Mouse (Mus musculus): Measurements from ENCODE around the gene Nupl1. TPM values are rescaled to one million over a fixed set of nuclear protein-coding genes. Genes with fewer than 3 reads are reported as not detected.
A peak's percentile ranks its signal among the peaks of the same experiment; 100 is the strongest.

Gene Nupl1
- not detected in 2 replicates for polyA plus RNA-seq (2014; fragmentation: Nextera tagmentation; extraction: Ambion mirVana)

GRCm38 (mm10) chr14:60251281-60252003, at the start of gene Nupl1, which contains the start of gene Gm49336:
TSS of gene Nupl1 (minus strand) at chr14:60251431.
TSS of gene Gm49336 (minus strand) at chr14:60251507.
- peak within 1 kb of the TSS; percentile 91 for H3K27ac ChIP-seq (replicated peaks; ENCODE audit: low read depth, low read length)
- peaks cover 14% of the 10 kb centered on the region; the same call in 1 of the 2 replicates for H3K4me1 ChIP-seq (ENCODE audit: control insufficient read depth, insufficient read depth, low read length)
- no peaks in the 10 kb centered on the region for H3K9me3 ChIP-seq (ENCODE audit: control insufficient read depth, low read length)
- H3K9ac ChIP-seq (replicated peaks; ENCODE audit: low read length), result peak within 1 kb of the TSS; percentile 92
- no peaks in the 10 kb centered on the region for H3K36me3 ChIP-seq (ENCODE audit: control insufficient read depth, insufficient read depth, low read length)
- no peaks in the 10 kb centered on the region for H3K27me3 ChIP-seq (ENCODE audit: control insufficient read depth, insufficient read depth, low read length)
- peak within 1 kb of the TSS; percentile 63 for H3K4me2 ChIP-seq (ENCODE audit: low read length)
- H3K4me3 ChIP-seq (replicated peaks; ENCODE audit: low read depth, low read length), result peak within 1 kb of the TSS; percentile 96
- under 1% methylated on average over 62 of the region's 62 CpGs for WGBS
- DNase-seq, result peak; percentile 100
- peak; percentile 99 for ATAC-seq (ENCODE audit: low FRiP score, low TSS enrichment)

GRCm38 (mm10) chr14:60301024-60301423, 49.8 kb upstream of the Nupl1 start:
- peak overlapping the region; percentile 34 for H3K27ac ChIP-seq (replicated peaks; ENCODE audit: low read depth, low read length)

GRCm38 (mm10) chr14:60300224-60300991, 49.2 kb upstream of the Nupl1 start:
- DNase-seq (peak; percentile 66), ATAC-seq (ENCODE audit: low FRiP score, low TSS enrichment) (no peak; the same call in 1 of the 2 replicates)
- no peaks in the 10 kb centered on the region for H3K27me3 ChIP-seq (ENCODE audit: control insufficient read depth, insufficient read depth, low read length)
- no peak overlapping the region; the same call in 1 of the 2 replicates for H3K9ac ChIP-seq (replicated peaks; ENCODE audit: low read length)
- 53% methylated on average over 14 of the region's 14 CpGs for WGBS
- no peaks in the 10 kb centered on the region for H3K9me3 ChIP-seq (ENCODE audit: control insufficient read depth, low read length)
- peak overlapping the region; percentile 34; the same call in 1 of the 2 replicates for H3K27ac ChIP-seq (replicated peaks; ENCODE audit: low read depth, low read length)
- no peak overlapping the region for H3K4me2 ChIP-seq (ENCODE audit: low read length)
- H3K4me1 ChIP-seq (ENCODE audit: control insufficient read depth, insufficient read depth, low read length), result peaks cover 11% of the 10 kb centered on the region
- H3K4me3 ChIP-seq (replicated peaks; ENCODE audit: low read depth, low read length), result no peak overlapping the region
- peaks cover 29% of the 10 kb centered on the region for H3K36me3 ChIP-seq (ENCODE audit: control insufficient read depth, insufficient read depth, low read length)

More at GRCm38 (mm10) chr14:60301024-60301423, 49.8 kb upstream of the Nupl1 start:
- no peak for ATAC-seq (ENCODE audit: low FRiP score, low TSS enrichment)
- peak; percentile 41 for DNase-seq
- no peaks in the 10 kb centered on the region for H3K9me3 ChIP-seq (ENCODE audit: control insufficient read depth, low read length)
- WGBS, result 20% methylated on average over 6 of the region's 6 CpGs
- H3K27me3 ChIP-seq (ENCODE audit: control insufficient read depth, insufficient read depth, low read length), result no peaks in the 10 kb centered on the region
- no peak overlapping the region for H3K4me3 ChIP-seq (replicated peaks; ENCODE audit: low read depth, low read length)
- no peak overlapping the region; the same call in 1 of the 2 replicates for H3K9ac ChIP-seq (replicated peaks; ENCODE audit: low read length)
- peaks cover 11% of the 10 kb centered on the region for H3K4me1 ChIP-seq (ENCODE audit: control insufficient read depth, insufficient read depth, low read length)
- H3K4me2 ChIP-seq (ENCODE audit: low read length), result no peak overlapping the region
- peaks cover 29% of the 10 kb centered on the region for H3K36me3 ChIP-seq (ENCODE audit: control insufficient read depth, insufficient read depth, low read length)

GRCm38 (mm10) chr14:60295531-60295930, 44.3 kb upstream of the Nupl1 start:
- Histone ChIP-seq H3K4me1 (ENCODE audit: control insufficient read depth, insufficient read depth, low read length) (no peaks in the 10 kb centered on the region), H3K27me3 (ENCODE audit: control insufficient read depth, insufficient read depth, low read length) (no peaks in the 10 kb centered on the region), H3K9me3 (ENCODE audit: control insufficient read depth, low read length) (no peaks in the 10 kb centered on the region), H3K27ac (replicated peaks; ENCODE audit: low read depth, low read length) (no peak overlapping the region), H3K4me3 (replicated peaks; ENCODE audit: low read depth, low read length) (no peak overlapping the region), H3K36me3 (ENCODE audit: control insufficient read depth, insufficient read depth, low read length) (peaks cover 34% of the 10 kb centered on the region), H3K9ac (replicated peaks; ENCODE audit: low read length) (no peak overlapping the region), H3K4me2 (ENCODE audit: low read length) (no peak overlapping the region)
- 93% methylated on average over 1 of the region's 1 CpGs for WGBS
- ATAC-seq (ENCODE audit: low FRiP score, low TSS enrichment), result no peak
- DNase-seq, result no peak

- no peak for ATAC-seq (ENCODE audit: low FRiP score, low TSS enrichment)
- H3K36me3 ChIP-seq (ENCODE audit: control insufficient read depth, insufficient read depth, low read length), result peaks cover 37% of the 10 kb centered on the region
- DNase-seq, result no peak
- no peaks in the 10 kb centered on the region for H3K4me1 ChIP-seq (ENCODE audit: control insufficient read depth, insufficient read depth, low read length)
- no peaks in the 10 kb centered on the region for H3K9me3 ChIP-seq (ENCODE audit: control insufficient read depth, low read length)
- H3K27me3 ChIP-seq (ENCODE audit: control insufficient read depth, insufficient read depth, low read length), result no peaks in the 10 kb centered on the region
- H3K4me3 ChIP-seq (replicated peaks; ENCODE audit: low read depth, low read length), result no peak overlapping the region
- no peak overlapping the region for H3K27ac ChIP-seq (replicated peaks; ENCODE audit: low read depth, low read length)
- no peak overlapping the region for H3K4me2 ChIP-seq (ENCODE audit: low read length)
- 94% methylated on average over 4 of the region's 4 CpGs for WGBS
- no peak overlapping the region for H3K9ac ChIP-seq (replicated peaks; ENCODE audit: low read length)
These were observed 39.1 kb upstream of the Nupl1 start for GRCm38 (mm10) chr14:60290363-60290762.

DNA sequence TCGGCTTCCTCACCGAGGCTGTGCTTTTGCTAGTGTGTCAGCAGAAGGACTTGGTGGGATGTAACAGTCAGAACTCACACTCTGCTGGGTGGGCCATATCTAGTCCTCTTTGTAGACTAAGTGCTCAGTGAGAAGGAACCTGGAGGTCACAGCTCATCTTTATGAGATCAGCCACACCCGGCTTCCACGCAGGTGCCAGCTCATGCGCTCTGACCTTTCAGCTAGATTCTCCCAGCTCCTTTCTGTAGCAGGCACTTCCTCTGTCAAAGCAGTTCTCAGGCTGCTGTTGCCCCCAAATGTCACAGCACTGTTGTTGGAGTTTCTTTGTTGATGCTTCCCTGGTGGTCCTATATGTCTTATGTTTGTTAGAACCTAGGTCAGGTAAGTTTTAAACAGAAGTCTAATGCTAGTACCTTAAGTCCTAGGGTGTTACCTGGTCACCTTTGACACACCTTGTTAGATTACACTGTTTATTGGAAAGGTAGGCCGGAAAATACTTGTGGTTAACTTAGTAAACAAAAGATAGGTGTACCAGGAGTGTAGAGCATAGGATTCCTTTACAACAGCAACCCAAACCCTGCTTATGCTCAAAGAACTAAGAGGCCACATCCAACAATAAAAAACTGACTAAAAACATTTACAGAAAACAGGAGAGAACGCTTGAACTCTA, 35.1 kb upstream of the Nupl1 start:
- WGBS, result 89% methylated on average over 7 of the region's 7 CpGs
- no peak overlapping the region for H3K4me2 ChIP-seq (ENCODE audit: low read length)
- no peaks in the 10 kb centered on the region for H3K27me3 ChIP-seq (ENCODE audit: control insufficient read depth, insufficient read depth, low read length)
- DNase-seq (no peak), ATAC-seq (ENCODE audit: low FRiP score, low TSS enrichment) (no peak)
- no peaks in the 10 kb centered on the region for H3K9me3 ChIP-seq (ENCODE audit: control insufficient read depth, low read length)
- no peak overlapping the region for H3K4me3 ChIP-seq (replicated peaks; ENCODE audit: low read depth, low read length)
- H3K27ac ChIP-seq (replicated peaks; ENCODE audit: low read depth, low read length), result no peak overlapping the region
- no peaks in the 10 kb centered on the region for H3K4me1 ChIP-seq (ENCODE audit: control insufficient read depth, insufficient read depth, low read length)
- peaks cover 30% of the 10 kb centered on the region for H3K36me3 ChIP-seq (ENCODE audit: control insufficient read depth, insufficient read depth, low read length)
- no peak overlapping the region for H3K9ac ChIP-seq (replicated peaks; ENCODE audit: low read length)

GRCm38 (mm10) chr14:60275301-60276276, 24.4 kb upstream of the Nupl1 start:
- DNase-seq, result no peak
- Histone ChIP-seq H3K4me1 (ENCODE audit: control insufficient read depth, insufficient read depth, low read length) (no peaks in the 10 kb centered on the region), H3K9me3 (ENCODE audit: control insufficient read depth, low read length) (no peaks in the 10 kb centered on the region), H3K9ac (replicated peaks; ENCODE audit: low read length) (no peak overlapping the region), H3K36me3 (ENCODE audit: control insufficient read depth, insufficient read depth, low read length) (peaks cover 2% of the 10 kb centered on the region; the same call in 1 of the 2 replicates), H3K4me2 (ENCODE audit: low read length) (no peak overlapping the region), H3K4me3 (replicated peaks; ENCODE audit: low read depth, low read length) (no peak overlapping the region), H3K27me3 (ENCODE audit: control insufficient read depth, insufficient read depth, low read length) (no peaks in the 10 kb centered on the region), H3K27ac (replicated peaks; ENCODE audit: low read depth, low read length) (no peak overlapping the region)
- WGBS, result 94% methylated on average over 7 of the region's 7 CpGs
- no peak for ATAC-seq (ENCODE audit: low FRiP score, low TSS enrichment)

All from midbrain, embryonic 14.5 days (tissue).